Mouse (Mus musculus) layer of hippocampus, adult 9-11 months (tissue): ENCODE measurements around the gene Abcc9.
"Not testable (repeated sequence)": the region's sequence is repeated elsewhere in the genome, so short reads cannot be mapped to it uniquely, and the experiment has no call there.

Experiments
- DNase-seq: peaks from one replicate; pipeline ENCODE4 v3.0.0; 2022

The Abcc9 gene

GRCm38 (mm10) chr6:142701161-142701560, 954 bp downstream of the Abcc9 start:
- DNase-seq = no peak

- no peak for DNase-seq
These were observed 1.4 kb downstream of the Abcc9 start for GRCm38 (mm10) chr6:142700753-142701152.

- DNase-seq = no peak
These were observed 10.0 kb downstream of the Abcc9 start for GRCm38 (mm10) chr6:142692085-142692484.

GRCm38 (mm10) chr6:142689673-142690072, 12.4 kb downstream of the Abcc9 start:
- no peak for DNase-seq

GRCm38 (mm10) chr6:142682985-142683691, 19.0 kb downstream of the Abcc9 start:
- no peak for DNase-seq

GRCm38 (mm10) chr6:142670021-142670420, 32.1 kb downstream of the Abcc9 start:
- no peak for DNase-seq

- DNase-seq = no peak
These were observed 32.8 kb downstream of the Abcc9 start for GRCm38 (mm10) chr6:142669343-142669742.

GRCm38 (mm10) chr6:142668831-142669230, 33.3 kb downstream of the Abcc9 start:
- DNase-seq = no peak

- no peak for DNase-seq
These were observed 33.7 kb downstream of the Abcc9 start for GRCm38 (mm10) chr6:142668419-142668766.

- no peak for DNase-seq
These were observed 34.3 kb downstream of the Abcc9 start for GRCm38 (mm10) chr6:142667701-142668418.

- not testable (repeated sequence) for DNase-seq
These were observed 40.1 kb downstream of the Abcc9 start for GRCm38 (mm10) chr6:142662056-142662455.

GRCm38 (mm10) chr6:142659038-142659437, 43.1 kb downstream of the Abcc9 start:
- no peak for DNase-seq

GRCm38 (mm10) chr6:142654561-142654960, 47.6 kb downstream of the Abcc9 start:
- no peak for DNase-seq

GRCm38 (mm10) chr6:142652175-142652574, 49.9 kb downstream of the Abcc9 start:
- no peak for DNase-seq

- no peak for DNase-seq
These were observed 52.8 kb downstream of the Abcc9 start for GRCm38 (mm10) chr6:142649331-142649730.

GRCm38 (mm10) chr6:142645474-142645873, 56.6 kb downstream of the Abcc9 start:
- no peak for DNase-seq

GRCm38 (mm10) chr6:142639301-142639700, 62.8 kb downstream of the Abcc9 start:
- DNase-seq = no peak

- DNase-seq = no peak
These were observed 66.5 kb downstream of the Abcc9 start for GRCm38 (mm10) chr6:142635654-142636053.

GRCm38 (mm10) chr6:142635185-142635583, 66.9 kb downstream of the Abcc9 start:
- no peak for DNase-seq

GRCm38 (mm10) chr6:142634530-142635184, 67.5 kb downstream of the Abcc9 start:
- DNase-seq = no peak

GRCm38 (mm10) chr6:142623351-142623750, 78.8 kb downstream of the Abcc9 start:
- no peak for DNase-seq

GRCm38 (mm10) chr6:142616659-142617058, 85.5 kb downstream of the Abcc9 start:
- DNase-seq = no peak

GRCm38 (mm10) chr6:142614324-142614723, 87.8 kb downstream of the Abcc9 start:
- DNase-seq = peak; percentile 59

- no peak for DNase-seq
These were observed 89.7 kb downstream of the Abcc9 start for GRCm38 (mm10) chr6:142612366-142612765.
